Mouse (Mus musculus) midbrain, embryonic 14.5 days (tissue): ENCODE measurements around the gene Armc7. TPM values are rescaled to one million over a fixed set of nuclear protein-coding genes. Genes with fewer than 3 reads are reported as not detected.
"Not testable (repeated sequence)": the region's sequence is repeated elsewhere in the genome, so short reads cannot be mapped to it uniquely, and the experiment has no call there.

Source experiments
- ATAC-seq: fragments of 200-750 bp; cut with Nextera tagmentation; 2 replicates; pipeline ENCODE4 v1.8.0; 2017; ENCODE audit warnings: moderate number of reproducible peaks, moderate library complexity; ENCODE audit not compliant: low FRiP score, low TSS enrichment
- DNase-seq: peaks from one replicate; pipeline ENCODE4 v3.0.0-alpha.2; 2015
- H3K27ac ChIP-seq: fragments of 300-500 bp; sonication (generic); replicated peaks from 2 replicates; pipeline ENCODE4 v1.5.1; 2014; ENCODE audit warnings: mild to moderate bottlenecking, low read depth, low read length, moderate library complexity
- H3K27me3 ChIP-seq: fragments of 300-500 bp; sonication (generic); 2 replicates; pipeline ENCODE4 v1.6.1; 2014; ENCODE audit warnings: low read length, control low read depth, mixed read lengths; ENCODE audit not compliant: control insufficient read depth, insufficient read depth
- H3K36me3 ChIP-seq: fragments of 300-500 bp; sonication (generic); 2 replicates; pipeline ENCODE4 v1.6.1; 2014; ENCODE audit warnings: low read length, control low read depth; ENCODE audit not compliant: control insufficient read depth, insufficient read depth
- H3K4me1 ChIP-seq: fragments of 300-500 bp; sonication (generic); 2 replicates; pipeline ENCODE4 v1.6.1; 2014; ENCODE audit warnings: mild to moderate bottlenecking, antibody characterized with exemption, low read length, control low read depth; ENCODE audit not compliant: control insufficient read depth, insufficient read depth
- H3K4me2 ChIP-seq: fragments of 300-500 bp; sonication (generic); 2 replicates; pipeline ENCODE4 v1.6.1; 2014; ENCODE audit warnings: mild to moderate bottlenecking, low read length, moderate library complexity
- H3K4me3 ChIP-seq: fragments of 300-500 bp; sonication (generic); replicated peaks from 2 replicates; pipeline ENCODE4 v1.5.1; 2014; ENCODE audit warnings: low read depth, low read length
- H3K9ac ChIP-seq: fragments of 300-500 bp; sonication (generic); replicated peaks from 2 replicates; pipeline ENCODE4 v1.6.1; 2014; ENCODE audit warnings: mild to moderate bottlenecking, low read length, moderate library complexity
- H3K9me3 ChIP-seq: fragments of 300-500 bp; sonication (generic); 2 replicates; pipeline ENCODE4 v1.6.1; 2016; ENCODE audit warnings: low read length, control low read depth, mixed read lengths; ENCODE audit not compliant: control insufficient read depth
- WGBS: fragments of 180-500 bp; shearing (Covaris S2); extraction: QIAGEN DNeasy Blood & Tissue Kit; methylation state at CpG from one replicate; pipeline ENCODE4 v1.1.7; 2014; 5-methylcytosine and 5-hydroxymethylcytosine counted together
- polyA plus RNA-seq: library from polyadenylated mRNA; unstranded; fragments of >200 nt; fragmentation: Nextera tagmentation; extraction: Ambion mirVana; gene quantifications from 2 replicates; pipeline ENCODE4 v1.2.1, GENCODE M21; 2014

The Armc7 gene
- polyA plus RNA-seq, 1 experiment from 2014 or later = 16.3 TPM

DNA sequence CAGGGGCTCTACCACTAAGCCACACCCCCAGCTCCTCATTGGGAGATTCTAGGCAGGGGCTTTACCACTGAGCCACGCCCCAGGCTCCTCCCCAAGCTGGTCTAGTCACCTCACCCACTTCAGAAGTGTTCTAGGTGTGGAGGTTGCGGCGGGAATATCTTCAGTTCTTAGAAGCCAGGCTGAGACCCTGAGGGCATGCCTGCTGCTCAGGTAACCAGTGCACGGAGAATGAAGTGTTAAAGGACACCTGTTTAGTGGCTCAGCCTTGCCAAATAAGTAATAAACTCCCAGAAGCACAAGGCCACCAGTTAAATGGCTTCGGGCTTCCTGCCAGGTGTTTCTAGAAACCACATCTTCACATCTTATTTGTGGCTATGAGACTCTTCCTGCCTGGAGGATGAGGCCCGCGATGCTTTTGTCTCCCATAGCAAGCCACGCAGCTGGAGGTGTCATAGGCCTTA lies 23.7 kb upstream of the Armc7 start:
- Histone ChIP-seq H3K27ac (no peak overlapping the region), H3K9ac (no peak overlapping the region), H3K9me3 (no peaks in the 10 kb centered on the region), H3K36me3 (no peaks in the 10 kb centered on the region), H3K27me3 (no peaks in the 10 kb centered on the region), H3K4me2 (no peak overlapping the region), H3K4me3 (no peak overlapping the region), H3K4me1 (no peaks in the 10 kb centered on the region)
- DNase-seq = no peak
- WGBS = 89% methylated on average over 8 of the region's 8 CpGs
- ATAC-seq = no peak

DNA sequence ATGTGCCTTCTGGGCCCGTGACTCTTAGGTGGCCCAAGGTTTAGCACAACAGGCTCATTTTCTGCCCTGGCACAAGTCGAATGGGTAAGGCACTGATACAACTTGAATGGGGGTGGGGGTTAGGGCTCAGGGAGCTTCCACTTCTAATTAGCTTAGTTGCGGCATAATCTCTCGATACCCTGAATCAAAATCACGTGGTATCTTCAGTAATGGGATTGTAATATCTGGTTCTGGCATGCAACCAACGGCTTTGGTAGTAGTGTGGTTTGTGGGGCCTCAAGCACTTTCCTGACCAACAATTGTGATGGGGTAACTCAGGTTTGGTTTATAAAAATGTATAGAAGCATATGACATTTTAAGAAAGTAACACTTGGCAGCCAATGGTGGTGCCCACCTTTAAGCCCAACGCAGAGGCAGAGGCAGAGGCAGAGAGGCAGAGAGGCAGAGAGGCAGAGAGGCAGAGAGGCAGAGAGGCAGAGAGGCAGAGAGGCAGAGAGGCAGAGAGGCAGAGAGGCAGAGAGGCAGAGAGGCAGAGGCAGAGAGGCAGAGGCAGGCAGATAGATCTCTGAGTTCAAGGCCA lies 23.1 kb upstream of the Armc7 start:
- ATAC-seq (no peak), DNase-seq (no peak)
- Histone ChIP-seq H3K4me2 (no peak overlapping the region), H3K4me1 (no peaks in the 10 kb centered on the region), H3K9ac (no peak overlapping the region), H3K36me3 (no peaks in the 10 kb centered on the region), H3K27ac (no peak overlapping the region), H3K27me3 (no peaks in the 10 kb centered on the region), H3K4me3 (no peak overlapping the region), H3K9me3 (no peaks in the 10 kb centered on the region)
- 74% methylated on average over 7 of the region's 7 CpGs for WGBS

DNA sequence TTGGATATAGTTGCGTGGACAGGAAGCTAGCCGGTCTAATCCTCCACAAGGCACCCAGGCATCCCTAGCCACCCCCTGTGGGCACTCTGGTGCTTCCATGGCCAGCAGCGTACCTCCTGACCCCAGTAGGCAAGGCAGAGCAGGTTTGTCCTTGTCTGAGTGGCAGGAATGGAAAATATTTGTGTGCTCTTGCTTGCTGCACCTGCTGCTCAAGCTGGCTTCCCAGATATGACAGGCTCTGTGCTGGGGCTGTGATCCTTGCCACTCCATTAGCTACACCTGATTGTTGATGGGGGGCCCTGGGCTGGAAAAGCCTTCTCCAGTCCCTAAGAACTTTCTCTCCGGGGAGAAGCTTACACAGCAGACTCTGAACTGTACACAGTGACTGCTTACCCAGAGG lies 22.2 kb upstream of the Armc7 start:
- Histone ChIP-seq H3K4me3 (no peak overlapping the region), H3K27me3 (no peaks in the 10 kb centered on the region), H3K9ac (no peak overlapping the region), H3K36me3 (no peaks in the 10 kb centered on the region), H3K27ac (no peak overlapping the region), H3K9me3 (no peaks in the 10 kb centered on the region), H3K4me2 (no peak overlapping the region), H3K4me1 (no peaks in the 10 kb centered on the region)
- ATAC-seq (no peak), DNase-seq (no peak)
- 76% methylated on average over 4 of the region's 4 CpGs for WGBS

DNA sequence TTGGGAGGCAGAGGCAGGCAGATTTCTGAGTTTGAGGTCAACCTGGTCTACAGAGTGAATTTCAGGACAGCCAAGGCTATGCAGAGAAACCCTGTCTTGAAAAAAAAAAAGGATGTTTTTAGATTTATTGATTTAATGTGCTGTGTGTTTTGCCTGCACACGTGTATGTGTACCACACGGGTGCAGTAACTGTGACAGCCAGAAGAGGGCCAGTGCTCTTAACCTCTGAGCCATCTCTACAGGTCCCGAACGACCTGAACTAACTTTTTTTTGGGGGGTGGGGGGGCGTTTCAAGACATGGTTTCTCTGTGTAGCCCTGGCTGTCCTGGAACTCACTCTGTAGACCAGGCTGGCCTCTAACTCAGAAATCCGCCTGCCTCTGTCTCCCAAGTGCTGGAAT lies 20.6 kb upstream of the Armc7 start:
- not testable (repeated sequence) for H3K27ac ChIP-seq, H3K4me3 ChIP-seq, DNase-seq, H3K4me2 ChIP-seq, ATAC-seq, H3K4me1 ChIP-seq, H3K9me3 ChIP-seq, H3K36me3 ChIP-seq, H3K27me3 ChIP-seq, H3K9ac ChIP-seq
- WGBS = 89% methylated on average over 6 of the region's 6 CpGs

DNA sequence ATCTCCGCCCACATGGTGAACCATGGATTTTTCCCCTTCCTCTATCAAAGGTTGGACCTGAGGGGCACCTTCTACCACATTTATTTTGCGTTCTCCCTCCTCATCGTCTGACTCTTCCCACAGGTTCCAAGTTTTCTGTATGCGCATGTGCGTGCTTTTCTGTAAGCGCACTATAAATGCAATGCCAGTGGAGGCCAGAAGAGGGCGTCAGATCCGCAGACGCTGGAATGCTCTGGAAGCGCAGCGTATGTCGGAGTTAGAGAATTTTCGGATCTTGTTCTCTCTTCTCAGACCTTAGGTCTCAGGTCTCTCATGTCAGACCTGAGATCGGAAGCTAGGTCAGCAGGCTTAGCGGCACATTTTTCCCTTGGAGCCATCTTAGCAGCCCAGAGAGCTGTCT lies 19.8 kb upstream of the Armc7 start:
- Histone ChIP-seq H3K36me3 (no peaks in the 10 kb centered on the region), H3K9ac (no peak overlapping the region), H3K9me3 (no peaks in the 10 kb centered on the region), H3K27ac (no peak overlapping the region), H3K4me2 (no peak overlapping the region), H3K4me1 (no peaks in the 10 kb centered on the region), H3K4me3 (no peak overlapping the region), H3K27me3 (no peaks in the 10 kb centered on the region)
- ATAC-seq (no peak), DNase-seq (no peak)
- 86% methylated on average over 15 of the region's 15 CpGs for WGBS

DNA sequence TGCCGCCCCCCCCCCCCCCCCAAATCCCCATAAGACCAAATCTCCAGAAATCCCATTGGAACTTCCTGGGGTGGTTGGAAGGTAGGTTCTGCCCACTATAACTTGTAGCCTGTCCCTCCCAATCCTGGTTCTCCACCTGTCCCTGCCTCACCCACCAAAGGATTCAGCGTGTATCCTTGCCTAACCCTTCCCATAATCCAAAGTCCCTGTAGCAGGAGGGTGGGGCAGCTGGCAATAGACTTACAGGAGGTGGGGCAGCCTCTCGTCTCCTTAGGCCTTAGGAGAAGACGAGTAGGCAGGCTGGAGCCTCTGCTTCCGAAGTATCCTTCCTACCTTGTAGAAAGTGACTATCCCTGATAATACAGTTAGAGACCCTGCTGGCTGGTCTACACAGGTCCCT lies 19.3 kb upstream of the Armc7 start:
- no peak overlapping the region for H3K4me2 ChIP-seq
- 86% methylated on average over 5 of the region's 5 CpGs for WGBS
- ATAC-seq (no peak), DNase-seq (no peak)
- H3K4me3 ChIP-seq = no peak overlapping the region
- no peaks in the 10 kb centered on the region for H3K27me3 ChIP-seq
- no peaks in the 10 kb centered on the region for H3K4me1 ChIP-seq
- no peak overlapping the region for H3K27ac ChIP-seq
- no peak overlapping the region for H3K9ac ChIP-seq
- H3K36me3 ChIP-seq = no peaks in the 10 kb centered on the region
- H3K9me3 ChIP-seq = no peaks in the 10 kb centered on the region

DNA sequence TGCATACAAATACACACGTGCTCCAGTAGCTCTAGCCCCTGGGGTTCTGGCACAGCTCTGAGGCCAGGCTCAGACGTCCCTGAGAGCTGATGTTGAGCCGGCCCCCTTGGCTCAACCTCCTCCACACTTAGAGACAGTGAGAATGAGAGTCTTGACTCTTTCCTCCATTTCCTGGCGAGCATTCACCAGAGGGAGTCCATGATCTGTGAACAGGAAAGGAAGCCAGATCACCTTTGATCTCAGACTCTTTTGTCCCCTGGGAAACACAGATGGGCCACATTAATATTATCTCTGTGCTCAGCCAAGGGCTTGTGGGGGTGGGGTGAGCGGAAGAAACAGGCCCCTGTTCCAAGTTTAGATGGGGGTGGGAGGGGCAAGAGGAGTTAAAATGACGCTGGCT lies 18.1 kb upstream of the Armc7 start:
- no peak overlapping the region for H3K9ac ChIP-seq
- no peak for ATAC-seq
- no peak overlapping the region for H3K4me3 ChIP-seq
- H3K36me3 ChIP-seq = no peaks in the 10 kb centered on the region
- WGBS = 42% methylated on average over 6 of the region's 6 CpGs
- H3K4me1 ChIP-seq = no peaks in the 10 kb centered on the region
- no peak overlapping the region for H3K4me2 ChIP-seq
- no peak for DNase-seq
- no peaks in the 10 kb centered on the region for H3K27me3 ChIP-seq
- no peak overlapping the region for H3K27ac ChIP-seq
- H3K9me3 ChIP-seq = no peaks in the 10 kb centered on the region

DNA sequence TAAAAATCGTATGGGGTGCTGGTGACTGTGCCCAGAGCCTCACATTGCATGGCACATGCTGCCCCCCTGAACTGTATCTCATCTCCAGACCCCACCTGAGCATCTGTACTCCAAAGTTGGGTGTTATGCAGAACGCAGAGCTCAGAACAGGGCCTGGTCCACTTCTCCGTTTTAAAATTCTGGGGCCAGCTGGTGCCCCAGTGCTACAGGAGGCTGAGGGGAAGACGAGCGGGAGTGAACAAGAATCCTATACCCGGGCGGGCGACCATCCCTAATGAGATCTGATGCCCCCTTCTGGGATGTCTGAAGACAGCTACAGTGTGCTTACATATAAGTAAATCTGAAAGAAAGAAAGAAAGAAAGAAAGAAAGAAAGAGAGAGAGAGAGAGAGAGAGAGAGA lies 14.5 kb upstream of the Armc7 start:
- 18% methylated on average over 8 of the region's 8 CpGs for WGBS
- Histone ChIP-seq H3K4me2 (no peak overlapping the region), H3K27ac (no peak overlapping the region), H3K27me3 (no peaks in the 10 kb centered on the region), H3K36me3 (no peaks in the 10 kb centered on the region), H3K9ac (no peak overlapping the region), H3K9me3 (no peaks in the 10 kb centered on the region), H3K4me3 (no peak overlapping the region), H3K4me1 (no peaks in the 10 kb centered on the region)
- DNase-seq (no peak), ATAC-seq (no peak)

DNA sequence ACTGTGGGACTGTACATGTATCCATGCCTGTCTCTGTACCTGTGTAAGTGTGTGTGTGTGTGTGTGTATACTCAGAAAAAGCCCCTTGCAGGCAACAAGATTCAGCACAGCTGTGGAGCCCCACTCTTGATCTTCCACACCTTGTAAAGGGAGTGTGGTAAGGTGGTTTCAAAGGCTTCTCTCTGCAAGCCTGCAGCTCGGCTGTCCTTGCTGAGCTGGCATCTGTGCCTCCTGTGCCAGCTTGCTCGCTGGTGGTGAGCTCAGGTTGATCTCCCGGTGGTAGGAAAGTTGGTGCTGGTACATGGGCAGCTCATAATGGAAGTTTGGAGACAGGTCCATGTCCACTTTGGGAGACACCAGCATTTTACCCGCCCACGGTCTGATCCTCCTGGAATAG lies 13.6 kb upstream of the Armc7 start:
- no peaks in the 10 kb centered on the region for H3K36me3 ChIP-seq
- H3K27me3 ChIP-seq = no peaks in the 10 kb centered on the region
- H3K9ac ChIP-seq = no peak overlapping the region
- H3K4me1 ChIP-seq = no peaks in the 10 kb centered on the region
- no peaks in the 10 kb centered on the region for H3K9me3 ChIP-seq
- H3K4me2 ChIP-seq = no peak overlapping the region
- H3K27ac ChIP-seq = no peak overlapping the region
- WGBS = 71% methylated on average over 5 of the region's 5 CpGs
- no peak for ATAC-seq
- no peak overlapping the region for H3K4me3 ChIP-seq
- no peak for DNase-seq
